Mouse (Mus musculus): Measurements from ENCODE around the gene Fbln1. TPM values are rescaled to one million over a fixed set of nuclear protein-coding genes. Genes with fewer than 3 reads are reported as not detected.

Gene Fbln1
- total RNA-seq, 1 experiment from 2014 or later, result 37.1 TPM

- no peak for DNase-seq
Measured at GRCm38 (mm10) chr15:85206703-85207075, 940 bp downstream of the Fbln1 start.

- no peak for DNase-seq
Measured at GRCm38 (mm10) chr15:85207081-85207480, 1.3 kb downstream of the Fbln1 start.

GRCm38 (mm10) chr15:85207763-85208162 lies 2.0 kb downstream of the Fbln1 start:
- no peak for DNase-seq

- DNase-seq, result no peak
Measured at GRCm38 (mm10) chr15:85208332-85208731, 2.6 kb downstream of the Fbln1 start.

GRCm38 (mm10) chr15:85209341-85209740 lies 3.6 kb downstream of the Fbln1 start:
- no peak for DNase-seq

GRCm38 (mm10) chr15:85210686-85211085 lies 4.9 kb downstream of the Fbln1 start:
- DNase-seq, result no peak

- no peak for DNase-seq
Measured at GRCm38 (mm10) chr15:85211101-85211760, 5.5 kb downstream of the Fbln1 start.

- DNase-seq, result no peak
Measured at GRCm38 (mm10) chr15:85216069-85216813, 10.5 kb downstream of the Fbln1 start.

GRCm38 (mm10) chr15:85218617-85219265 lies 13.0 kb downstream of the Fbln1 start:
- DNase-seq, result no peak

- no peak for DNase-seq
Measured at GRCm38 (mm10) chr15:85220371-85220770, 14.6 kb downstream of the Fbln1 start.

GRCm38 (mm10) chr15:85221115-85221854 lies 15.5 kb downstream of the Fbln1 start:
- DNase-seq, result peak; percentile 44

GRCm38 (mm10) chr15:85225693-85226092 lies 19.9 kb downstream of the Fbln1 start:
- DNase-seq, result no peak

- DNase-seq, result no peak
Measured at GRCm38 (mm10) chr15:85226841-85227240, 21.1 kb downstream of the Fbln1 start.

- DNase-seq, result no peak
Measured at GRCm38 (mm10) chr15:85228568-85228967, 22.8 kb downstream of the Fbln1 start.

- no peak for DNase-seq
Measured at GRCm38 (mm10) chr15:85229960-85230535, 24.3 kb downstream of the Fbln1 start.

GRCm38 (mm10) chr15:85230613-85231012 lies 24.9 kb downstream of the Fbln1 start:
- DNase-seq, result no peak

- peak; percentile 61 for DNase-seq
Measured at GRCm38 (mm10) chr15:85231443-85232255, 25.9 kb downstream of the Fbln1 start.

- no peak for DNase-seq
Measured at GRCm38 (mm10) chr15:85232256-85232535, 26.4 kb downstream of the Fbln1 start.

GRCm38 (mm10) chr15:85232543-85233250 lies 26.9 kb downstream of the Fbln1 start:
- no peak for DNase-seq

- DNase-seq, result no peak
Measured at GRCm38 (mm10) chr15:85233251-85233611, 27.5 kb downstream of the Fbln1 start.

GRCm38 (mm10) chr15:85233690-85234089 lies 27.9 kb downstream of the Fbln1 start:
- DNase-seq, result no peak
